Mouse (Mus musculus) testis, postnatal 10 days (tissue): ENCODE measurements at regions not wholly inside any gene's neighbourhood (a gene's known extent, or its start where the extent isn't known, plus 50 kb on each side); places are given as distances from the start of the nearest gene placed in this dataset.
"Not testable (repeated sequence)": the region's sequence is repeated elsewhere in the genome, so short reads cannot be mapped to it uniquely, and the experiment has no call there.

Source experiments
- DNase-seq: peaks from one replicate; pipeline ENCODE4 v3.0.0; 2021; ENCODE audit warnings: low spot score

DNA sequence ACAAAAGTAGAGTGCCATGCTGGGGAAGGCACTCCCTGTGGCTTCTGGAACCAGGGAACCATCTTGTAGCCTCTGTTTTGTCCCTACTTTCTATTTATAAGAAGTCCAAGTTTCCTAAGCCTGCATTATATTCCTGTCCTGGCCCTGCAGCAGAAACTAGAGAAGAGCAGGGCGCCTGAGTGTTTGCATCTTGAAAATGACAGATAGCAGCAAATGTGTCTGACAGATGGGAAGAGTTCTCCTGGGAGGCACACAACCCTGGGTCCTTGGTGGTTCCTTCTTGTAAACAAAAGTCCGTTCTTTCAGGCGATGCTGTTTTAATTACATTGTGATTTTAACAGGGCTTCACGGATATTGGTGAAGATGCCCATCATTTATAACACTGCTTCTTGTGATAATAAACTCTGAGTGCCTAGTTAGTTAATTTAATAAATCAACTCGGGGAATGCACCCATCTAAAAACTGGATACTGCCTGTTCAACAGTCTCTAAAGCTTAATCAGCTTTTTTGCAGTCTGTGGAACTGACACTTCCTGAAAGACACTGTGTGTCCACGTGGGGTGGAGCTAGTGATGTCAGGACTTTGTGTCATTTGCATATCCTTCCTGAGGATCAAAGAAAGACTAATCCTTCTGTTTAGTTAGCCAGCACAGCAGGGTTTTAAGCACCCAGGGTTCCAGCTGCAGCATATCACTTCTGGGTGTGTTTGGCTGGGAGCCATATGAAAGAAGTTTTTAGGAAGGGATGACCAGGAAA is 188.3 kb upstream of the Ccdc54 start:
- DNase-seq = no peak

DNA sequence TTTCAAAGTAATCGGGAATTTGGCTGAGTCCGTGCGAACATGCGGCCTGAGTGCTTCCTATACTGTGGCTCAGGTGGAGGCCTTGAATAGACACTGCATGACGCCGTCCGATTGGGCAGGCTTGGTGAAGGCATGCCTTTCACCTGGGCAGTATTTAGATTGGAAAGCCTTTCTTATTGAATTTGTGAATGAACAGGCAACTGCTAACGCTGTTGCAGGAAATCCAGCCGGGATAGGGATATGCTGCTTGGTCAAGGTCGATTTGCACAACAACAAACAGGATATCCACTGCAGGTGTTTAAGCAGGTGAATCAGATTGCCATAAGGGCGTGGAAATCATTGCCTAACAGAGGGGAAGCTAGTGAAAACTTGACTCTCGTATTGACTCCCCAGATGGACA is 183.7 kb upstream of the Ccdc54 start:
- not testable (repeated sequence) for DNase-seq

DNA sequence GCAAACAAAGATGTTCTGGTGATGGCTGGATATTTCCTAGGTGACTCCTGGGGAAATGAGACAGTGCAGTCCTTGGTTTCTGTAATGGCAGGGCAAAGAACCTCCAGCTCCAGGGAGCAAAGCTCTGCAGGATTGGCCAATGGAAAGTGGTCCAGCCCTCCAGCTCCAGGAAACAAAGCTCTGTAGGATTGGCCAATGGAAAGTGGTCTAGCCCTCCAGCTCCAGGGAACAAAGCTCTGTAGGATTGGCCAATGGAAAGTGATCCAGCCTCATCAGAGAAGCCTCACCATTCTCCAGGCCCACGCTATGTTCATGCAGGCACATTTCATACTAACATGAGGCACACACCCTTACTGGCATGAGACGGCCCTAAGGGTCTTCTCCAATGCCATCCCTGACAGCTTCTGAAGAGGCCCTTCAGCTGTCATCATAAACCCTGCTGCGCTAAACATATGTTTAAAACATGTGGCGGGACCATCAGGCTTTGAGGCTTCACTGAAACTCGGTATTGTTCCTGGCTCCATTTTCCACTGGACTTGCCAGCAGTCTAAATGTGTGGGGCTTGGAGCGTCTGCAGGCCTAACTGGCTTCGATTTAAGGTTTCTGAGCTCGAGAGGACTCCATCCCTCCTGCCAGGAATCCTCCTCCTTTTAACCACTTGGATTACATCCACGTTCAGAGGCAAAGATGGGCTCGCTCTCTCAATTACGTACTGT is 175.3 kb upstream of the Ccdc54 start:
- DNase-seq = no peak

DNA sequence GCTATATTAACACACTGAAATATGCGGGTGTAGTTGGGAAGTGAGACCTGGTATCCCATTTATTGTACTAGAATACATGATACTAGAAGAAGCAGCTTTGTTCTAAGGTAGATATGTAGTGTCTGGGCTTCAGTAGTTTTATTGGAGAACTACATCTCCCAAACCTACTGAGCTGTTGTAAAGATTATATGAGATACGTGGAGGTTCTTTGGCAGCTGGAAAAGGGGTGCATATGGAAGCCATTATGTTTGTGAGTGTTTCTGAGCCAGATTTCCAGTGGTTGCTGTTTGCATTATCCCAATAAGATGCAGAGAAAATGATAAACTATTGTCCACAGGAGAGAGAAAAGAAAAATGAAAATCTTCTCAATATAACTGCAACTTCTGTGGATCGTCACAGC is 171.1 kb upstream of the Ccdc54 start:
- DNase-seq = no peak

DNA sequence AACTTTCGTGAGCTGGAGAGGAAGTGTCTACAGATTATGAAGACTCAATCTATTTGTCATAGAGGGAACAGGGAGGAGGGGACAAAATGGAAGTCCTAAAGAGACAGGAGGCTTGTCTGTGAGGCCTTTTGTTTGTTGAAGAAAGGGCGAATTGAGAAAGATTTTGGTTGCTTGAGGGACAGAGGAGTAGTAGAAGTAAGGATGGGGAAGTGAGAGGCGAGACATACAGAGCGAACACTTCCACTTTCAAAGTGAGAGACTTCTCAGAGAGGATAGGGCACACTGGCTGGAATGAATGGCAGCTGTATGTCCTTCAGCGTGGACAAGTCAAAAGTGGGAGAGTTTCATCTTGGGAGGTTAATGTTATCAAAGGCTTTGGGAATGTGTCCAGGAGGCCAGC is 169.0 kb upstream of the Ccdc54 start:
- DNase-seq = no peak

DNA sequence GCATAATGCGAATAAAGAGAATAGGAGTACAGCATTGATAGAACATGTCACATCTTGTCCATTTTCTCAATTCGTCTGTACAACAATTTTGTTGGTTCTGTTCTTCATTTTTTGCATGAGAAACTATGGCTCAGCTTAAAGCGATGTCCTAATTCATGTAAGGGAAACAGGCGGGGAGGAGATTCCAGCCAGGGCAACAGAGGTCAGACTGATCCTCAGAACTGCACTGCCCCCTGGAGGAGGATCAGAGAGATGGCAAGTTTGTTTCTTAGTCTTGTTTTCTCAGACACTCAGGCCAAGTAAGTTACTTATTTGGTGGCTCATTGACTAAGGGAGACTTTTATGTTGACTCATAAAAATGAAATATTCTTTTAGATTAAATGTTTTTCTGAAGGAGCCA is 165.7 kb upstream of the Ccdc54 start:
- DNase-seq = peak; percentile 51

DNA sequence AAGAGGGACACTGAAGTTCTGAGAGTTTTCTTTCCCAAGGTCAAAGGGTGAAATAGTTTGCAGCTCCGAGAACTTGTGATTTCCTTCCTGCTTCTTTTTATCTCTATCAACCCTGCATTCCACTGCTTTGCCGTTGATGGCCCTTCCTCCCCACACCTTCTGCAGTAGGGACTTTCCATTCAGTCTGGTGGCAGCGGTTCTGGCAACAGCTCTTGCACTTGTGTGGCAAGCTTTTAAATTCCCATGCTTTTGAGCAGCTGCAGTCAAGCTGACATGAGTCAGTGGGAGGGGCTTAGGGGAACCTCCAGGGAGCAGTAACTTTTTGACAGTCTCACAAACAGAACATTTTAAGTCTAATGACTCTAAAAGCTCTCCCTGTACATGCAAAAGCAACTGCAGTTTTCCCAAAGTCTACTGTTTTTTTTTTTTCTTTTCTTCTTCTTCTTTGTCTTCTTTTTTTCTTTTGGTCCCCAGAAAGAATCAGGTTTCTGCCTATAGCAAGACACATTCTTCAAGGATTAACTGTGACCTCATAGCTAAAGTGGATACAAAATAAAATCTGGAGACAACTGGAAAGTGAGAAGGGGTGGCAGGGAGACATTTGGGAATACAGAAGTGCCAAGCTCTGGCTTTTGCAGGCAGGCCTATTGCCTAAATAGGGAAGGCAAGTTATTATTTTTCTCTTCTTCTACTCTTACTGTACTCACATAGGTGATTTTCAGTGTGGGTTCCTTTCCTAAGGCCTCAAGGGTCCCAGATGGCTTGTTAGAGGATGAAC is 162.8 kb upstream of the Ccdc54 start:
- DNase-seq = peak; percentile 56

DNA sequence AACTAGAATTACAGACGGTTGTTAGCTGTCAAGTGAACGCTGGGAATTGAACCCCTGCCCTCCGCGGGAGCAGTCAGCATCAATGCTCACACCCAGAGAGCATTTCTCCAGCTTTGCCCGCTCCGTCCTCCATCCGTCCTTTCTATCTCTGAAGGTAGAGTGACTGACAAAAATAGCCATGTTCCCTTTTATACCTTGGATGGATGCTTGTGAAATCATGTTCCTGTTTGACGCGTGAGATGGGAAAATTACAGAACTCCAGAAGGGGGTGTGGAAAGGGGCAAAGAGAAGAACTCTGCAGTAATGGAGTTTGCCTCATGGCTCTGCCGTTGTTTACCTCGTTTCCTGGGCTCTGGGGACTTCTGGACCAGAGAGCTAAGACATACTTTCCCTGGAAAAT is 162.1 kb upstream of the Ccdc54 start:
- no peak for DNase-seq

DNA sequence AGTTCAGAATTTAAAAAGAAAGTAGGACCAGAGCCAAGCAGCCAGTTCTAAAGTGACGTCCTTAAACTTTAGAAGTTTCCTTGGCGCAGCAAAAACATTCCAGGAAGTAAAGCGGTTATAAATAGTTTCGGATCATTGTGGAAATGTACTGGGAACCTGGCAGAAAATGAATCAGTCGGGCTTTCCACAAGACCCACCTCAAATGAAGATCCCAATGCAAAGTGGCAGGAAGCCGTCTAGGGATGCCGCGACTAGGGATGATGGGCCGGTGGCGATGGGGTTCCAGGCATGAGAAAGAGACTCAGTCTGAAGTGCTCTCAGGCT is 161.3 kb upstream of the Ccdc54 start:
- no peak for DNase-seq

DNA sequence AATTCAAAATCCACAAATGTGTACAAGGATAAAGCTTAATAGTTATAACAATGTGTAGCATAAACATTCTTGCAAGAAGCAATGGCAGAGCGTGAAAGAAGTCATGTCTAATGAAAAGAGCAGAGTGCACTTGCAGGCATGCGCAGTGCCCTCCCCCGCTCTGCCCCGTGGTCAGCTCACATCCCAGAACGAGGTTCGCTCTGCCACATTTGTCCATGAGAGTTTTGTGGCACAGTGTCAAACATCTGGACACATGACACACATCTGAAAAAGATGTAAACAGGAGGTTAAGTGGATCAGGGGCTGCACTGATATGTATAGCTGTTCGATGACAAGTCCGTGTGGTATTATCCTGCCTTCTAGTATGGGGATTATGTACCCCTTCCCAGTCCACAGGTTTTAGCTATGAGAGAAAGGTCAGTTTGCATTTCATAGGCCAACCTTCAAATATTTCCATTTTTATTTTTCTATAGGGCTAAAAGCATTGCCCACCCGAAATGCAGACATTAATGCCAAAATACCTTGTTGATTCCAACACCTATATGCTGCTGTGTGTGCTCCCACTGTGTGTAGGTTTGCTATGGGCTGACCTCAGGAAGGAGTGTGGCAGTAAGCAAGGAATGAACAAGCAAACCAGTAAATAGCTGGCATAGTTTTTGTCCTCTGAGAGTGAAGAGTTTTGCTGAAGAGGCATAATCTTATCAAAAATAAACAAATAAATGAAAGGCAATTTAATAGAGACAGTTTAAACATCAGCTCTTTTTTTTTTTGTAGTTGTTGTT is 160.7 kb upstream of the Ccdc54 start:
- DNase-seq = no peak

DNA sequence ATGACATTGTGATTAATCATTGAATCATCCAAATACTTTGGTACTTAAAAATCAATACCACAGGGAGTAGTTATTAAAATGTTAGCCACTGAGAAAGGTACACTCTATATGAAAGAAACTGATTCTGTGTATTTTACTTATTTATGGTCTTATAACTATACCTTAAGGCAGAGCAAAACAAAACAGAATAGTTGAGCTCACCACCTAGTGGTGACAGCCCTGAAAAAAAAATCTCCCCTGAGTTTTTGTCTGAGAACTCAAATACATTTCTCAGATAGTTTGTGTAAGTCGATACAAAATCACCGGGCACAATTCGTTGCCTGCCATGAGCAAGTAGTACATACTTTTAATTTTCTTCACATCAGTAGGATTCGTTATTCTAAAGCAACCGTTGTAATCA is 156.7 kb upstream of the Ccdc54 start:
- no peak for DNase-seq

DNA sequence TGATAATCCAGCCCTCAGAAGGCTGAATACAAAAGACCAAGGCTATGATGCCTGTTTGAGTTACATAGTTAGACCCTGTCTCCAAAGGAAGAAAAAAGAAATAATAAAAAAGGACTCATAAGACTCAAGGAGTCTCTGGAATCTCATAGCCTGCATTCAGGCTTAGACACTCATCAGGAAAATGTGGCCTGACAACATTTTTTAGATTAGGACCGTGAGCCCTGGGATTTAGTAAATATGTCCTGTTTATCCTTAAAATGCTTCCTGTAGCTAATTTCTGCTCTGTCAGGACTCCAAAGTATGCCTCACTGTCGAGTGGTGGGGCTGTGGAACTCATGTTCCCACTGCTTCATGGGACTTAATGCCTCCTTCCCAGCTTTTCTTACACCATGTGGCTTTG is 154.8 kb upstream of the Ccdc54 start:
- no peak for DNase-seq

DNA sequence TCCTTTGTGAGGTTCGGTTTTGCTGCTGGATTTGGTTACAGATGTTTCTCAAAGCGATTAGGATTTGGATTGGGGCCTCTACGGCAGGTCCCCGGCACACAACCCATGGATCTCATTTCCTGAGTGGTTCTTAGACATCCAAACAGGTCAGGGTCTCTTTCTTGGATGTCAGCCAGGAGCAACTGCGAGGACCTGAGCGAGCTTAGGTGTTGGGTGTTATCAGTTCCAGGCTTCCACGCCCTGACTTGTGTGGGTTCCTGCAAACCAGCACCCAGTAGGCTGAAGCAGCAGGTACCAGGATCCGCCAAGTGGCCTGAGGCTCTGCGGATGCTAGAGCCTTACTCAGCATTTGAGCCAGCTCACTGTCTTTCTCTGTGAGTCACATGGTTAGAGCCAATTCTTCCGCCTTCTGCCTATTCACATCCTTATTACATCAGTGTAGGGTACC is 146.5 kb upstream of the Ccdc54 start:
- DNase-seq = peak; percentile 48

DNA sequence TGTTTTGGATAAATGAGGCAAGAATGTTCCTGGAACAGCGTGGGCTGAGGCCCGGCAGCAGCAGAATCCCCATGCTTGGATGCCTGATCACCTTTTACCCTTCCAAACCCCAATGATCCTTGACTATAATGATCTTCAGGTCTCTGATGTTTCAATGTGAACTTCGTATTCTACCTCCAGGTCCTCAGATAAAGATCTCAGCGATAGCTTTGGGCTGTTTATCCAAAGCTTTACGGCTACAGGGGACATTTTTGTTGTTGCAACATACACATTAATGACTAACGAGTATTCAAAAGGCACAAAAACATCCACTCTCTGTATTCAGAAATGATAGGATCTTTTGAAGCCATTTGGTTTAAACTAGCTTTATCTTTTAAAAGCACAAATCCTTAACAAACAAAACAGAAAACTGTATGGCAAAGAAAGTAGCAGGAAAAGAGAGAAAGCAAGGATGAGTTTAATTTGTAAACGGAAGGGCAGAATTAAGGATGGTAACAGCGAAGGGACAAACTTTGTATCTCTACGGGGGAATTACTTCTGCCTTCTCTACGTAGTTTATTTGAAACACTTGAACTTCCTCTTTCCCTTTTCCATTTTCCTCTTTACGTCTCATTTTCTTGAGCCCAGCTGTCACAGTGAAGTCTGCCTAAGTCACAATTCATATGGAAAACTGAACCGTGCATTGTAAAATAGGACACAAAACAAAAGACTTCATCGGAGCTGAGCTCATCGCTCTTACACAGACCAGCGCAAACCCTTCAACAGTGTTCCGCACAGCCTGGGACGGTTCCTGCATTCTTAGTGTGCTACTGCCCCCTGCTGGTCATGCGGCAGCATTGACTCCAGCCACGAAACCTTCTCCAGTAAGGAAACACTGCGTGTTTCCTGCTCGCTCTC is 145.4 kb upstream of the Ccdc54 start:
- DNase-seq = peak; percentile 94

DNA sequence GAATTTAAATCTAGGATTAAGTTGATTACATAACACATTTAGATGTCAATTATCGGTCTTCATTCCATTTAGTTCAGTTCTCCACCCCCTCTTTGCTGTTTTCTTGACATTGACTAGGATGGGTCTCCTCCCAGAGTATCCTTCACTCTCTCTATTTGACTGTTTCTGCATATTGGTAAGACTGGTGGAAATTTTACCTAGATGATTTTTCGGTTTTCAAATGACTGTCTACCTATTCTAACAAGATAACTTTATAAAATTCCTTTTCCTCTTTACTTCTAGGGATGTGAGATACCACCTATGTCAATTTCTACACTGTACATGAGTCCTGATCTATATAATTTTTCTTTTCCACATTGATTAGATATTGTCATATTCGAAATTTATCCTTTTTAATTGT is 142.4 kb upstream of the Ccdc54 start:
- no peak for DNase-seq

DNA sequence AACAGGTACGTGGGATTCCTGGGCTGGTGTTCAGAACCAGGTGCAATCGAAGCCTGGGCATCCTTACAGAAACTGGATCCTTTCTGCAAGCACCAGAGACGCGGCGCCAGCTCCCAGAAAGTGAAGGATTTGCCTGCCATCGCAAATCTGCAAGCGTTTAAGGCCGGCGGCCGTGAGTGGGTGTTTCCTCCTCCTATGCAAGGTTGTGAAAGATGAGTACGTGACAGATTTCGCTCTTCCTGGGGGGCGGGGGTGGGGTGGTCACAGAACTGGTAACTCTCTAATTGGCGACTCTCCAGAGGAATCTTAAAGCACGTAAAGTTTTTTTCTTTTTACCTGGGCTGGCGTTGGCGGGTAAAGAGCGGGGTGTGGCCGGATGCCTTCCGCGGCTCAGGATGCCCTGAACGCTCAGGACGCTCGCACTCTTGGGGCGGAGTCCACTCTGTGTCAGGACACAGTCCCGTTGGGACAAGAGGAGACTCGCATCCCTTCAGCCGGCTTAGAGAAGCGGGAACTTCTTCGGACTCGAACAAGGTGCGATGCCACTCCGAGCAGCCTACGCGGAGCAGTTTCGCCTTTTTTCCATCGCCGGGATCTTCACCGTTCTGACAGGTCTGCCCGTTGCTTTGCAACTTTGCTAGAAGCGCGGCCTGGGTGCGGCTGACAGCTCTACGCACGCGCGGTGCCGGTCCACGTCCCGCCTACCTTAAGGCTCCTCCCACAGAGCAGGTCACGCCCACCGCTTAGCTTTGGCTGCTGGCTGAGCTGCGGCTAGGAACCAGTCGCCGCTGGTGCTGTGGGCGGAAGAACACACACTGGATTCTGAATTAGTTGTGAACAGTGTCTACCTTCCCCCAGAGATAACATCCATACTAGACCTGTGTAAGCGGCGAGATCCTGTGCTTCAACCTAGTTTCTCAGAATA is 141.4 kb upstream of the Ccdc54 start:
- DNase-seq = peak; percentile 93

DNA sequence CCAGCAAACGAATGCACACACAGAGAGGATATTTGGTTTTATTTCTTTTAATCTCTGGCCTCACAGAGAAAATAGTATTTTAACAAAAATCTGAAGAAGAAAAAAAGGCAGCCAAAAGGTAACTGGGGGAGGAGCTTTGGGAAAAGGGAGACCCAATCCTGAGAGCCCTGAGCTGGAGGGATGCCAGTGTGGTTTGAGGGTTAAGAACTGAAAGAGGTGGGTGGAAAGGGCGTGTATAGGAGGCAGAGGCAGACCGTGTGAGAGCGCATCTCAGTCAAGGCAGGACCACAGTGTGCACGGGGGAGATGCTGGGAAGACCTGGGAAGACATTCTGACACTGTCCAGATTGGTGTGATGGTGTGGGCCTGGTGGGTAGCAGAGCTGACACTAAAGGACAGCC is 138.4 kb upstream of the Ccdc54 start:
- no peak for DNase-seq

DNA sequence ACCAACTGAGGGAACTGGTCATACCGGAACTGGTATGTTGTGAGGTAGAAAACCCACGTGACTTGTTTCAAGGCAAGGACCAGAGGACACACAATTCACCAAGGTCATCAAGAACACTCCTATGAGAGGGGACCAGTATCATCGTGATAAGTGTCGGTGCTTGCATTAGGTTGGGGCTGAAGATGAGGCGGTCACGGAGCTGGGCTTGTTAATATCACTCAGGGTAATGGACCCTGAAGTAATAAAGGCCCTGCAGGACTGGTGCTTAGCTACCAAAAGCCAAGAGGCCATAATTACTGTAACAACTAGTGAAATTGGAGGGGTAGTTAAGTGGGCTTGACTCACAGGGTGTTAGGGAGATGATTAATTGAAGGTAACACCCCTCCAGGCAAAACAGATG is 132.2 kb upstream of the Ccdc54 start:
- DNase-seq = no peak

DNA sequence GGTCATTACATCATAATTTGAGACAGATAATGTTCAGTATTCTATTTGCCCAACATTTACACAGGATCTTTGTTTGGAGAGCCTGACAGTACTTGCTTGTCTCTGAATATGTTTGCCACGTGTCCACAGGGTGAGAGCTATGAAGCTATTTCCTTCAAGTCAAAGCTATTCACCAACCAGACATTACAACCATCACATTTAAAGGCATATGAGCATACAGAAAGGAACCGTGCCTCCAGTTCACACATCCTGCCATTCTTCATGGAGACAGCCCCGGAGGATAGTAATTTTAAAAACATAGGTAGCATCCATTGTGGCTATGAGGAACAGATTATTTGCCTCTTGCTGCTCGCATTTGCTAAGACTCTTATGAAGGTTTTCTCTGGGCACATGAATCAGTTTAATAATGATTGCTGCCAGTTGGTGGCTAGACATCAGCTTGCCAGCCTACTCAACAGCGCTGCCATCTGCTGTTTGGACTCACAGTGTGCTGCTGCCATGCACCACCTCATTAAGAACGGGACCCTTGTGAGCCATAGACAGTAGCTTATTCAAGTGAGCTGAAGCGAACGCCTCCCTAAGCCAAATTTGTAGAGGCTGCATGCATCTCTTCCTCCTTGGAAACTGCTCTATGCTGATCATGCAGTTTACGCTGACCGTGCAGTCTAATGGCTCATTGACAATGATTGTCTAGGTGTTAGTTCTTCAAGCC is 126.5 kb upstream of the Ccdc54 start:
- DNase-seq = no peak

DNA sequence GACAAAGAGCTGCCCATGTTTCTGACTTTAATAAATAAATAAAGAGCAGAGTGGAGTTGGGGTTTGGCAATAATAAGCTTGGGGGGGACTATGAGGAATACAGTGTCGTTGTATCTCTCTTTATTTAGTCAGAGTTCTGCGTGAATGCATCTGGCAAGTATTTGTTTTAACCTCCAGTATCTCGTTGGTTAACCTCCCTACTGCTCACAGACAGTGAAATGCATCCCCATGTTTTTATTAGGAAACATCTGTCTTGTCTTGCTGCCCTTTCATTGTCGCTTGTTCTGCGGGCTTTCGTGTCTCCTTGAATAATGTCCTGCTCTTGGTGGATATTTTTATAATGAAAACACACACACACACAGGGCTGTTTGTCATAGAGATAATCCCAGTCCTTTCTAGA is 118.8 kb upstream of the Ccdc54 start:
- no peak for DNase-seq
